In genomic region chr7:25714581-25714980, GRCm38 (mm10) we compare ENCODE assay signal across 13 mouse cellular contexts. TPM values are rescaled to one million over a fixed set of nuclear protein-coding genes. Genes with fewer than 3 reads are reported as not detected.
"Had no signal": no experiment of that assay in that cellular context is flagged by ENCODE, and none has a peak within 500 bp of the region (broad histone marks: within the 10 kb centered on the region; RNA-seq: fewer than 3 reads in every experiment).

No protein-coding gene starts in this region.

- DNase-seq: left cerebral cortex, postnatal 4 days; liver; liver, embryonic 13.5 days; liver, postnatal 0 days; lung, adult 18-20 months; lung, adult 2 months; lung, embryonic 14.5 days; lung, postnatal 10 days; lung, postnatal 14 days; lung, postnatal 36 days; lung, postnatal 4 days; midbrain, embryonic 14.5 days had no signal

RNA-seq across cellular contexts. Expression of gene Tmem91, which starts 39.6 kb away (rescaled TPM):
- total RNA-seq: liver, adult 2 months had no signal
